Mouse (Mus musculus) embryonic facial prominence, embryonic 10.5 days (tissue): Measurements from ENCODE around the gene Muc15. TPM values are rescaled to one million over a fixed set of nuclear protein-coding genes. Genes with fewer than 3 reads are reported as not detected.

ENCODE experiments used
- polyA plus RNA-seq: library from polyadenylated mRNA; unstranded; fragments of >200 nt; fragmentation: Nextera tagmentation; extraction: Ambion mirVana; gene quantifications from 2 replicates; pipeline ENCODE4 v1.2.1, GENCODE M21; 2016

Gene Muc15
- polyA plus RNA-seq, 1 experiment from 2014 or later, result not detected

Other genes starting within 250 kb of the Muc15 start
- not detected in 2 replicates for gene Slc5a12, start 124.0 kb upstream of the Muc15 start, polyA plus RNA-seq
- gene Ano3, start 229.6 kb downstream of the Muc15 start, polyA plus RNA-seq, result 0.86 and 0.89 TPM in 2 replicates